Mouse (Mus musculus) heart, adult 2 months (tissue): ENCODE data around the gene Irak2.

ENCODE experiments used
- CTCF ChIP-seq: fragments of 200-600 bp; IDR thresholded peaks from 2 replicates; pipeline ENCODE4 v1.8.1; 2022; ENCODE audit warnings: antibody characterized with exemption, mild to moderate bottlenecking, moderate library complexity
- EP300 ChIP-seq: fragments of 200-500 bp; IDR thresholded peaks from 2 replicates; pipeline ENCODE4 v1.6.1; 2011; ENCODE audit warnings: low read depth, low read length, control low read depth; ENCODE audit not compliant: insufficient read depth
- POLR2A ChIP-seq: fragments of 200-500 bp; IDR thresholded peaks from 2 replicates; pipeline ENCODE4 v1.6.1; 2011; ENCODE audit warnings: mild to moderate bottlenecking, low read depth, low read length, control low read depth; ENCODE audit not compliant: insufficient read depth

GRCm38 (mm10) chr6:113656847-113657246 lies 18.6 kb downstream of the Irak2 start:
- no peak for TF ChIP-seq CTCF
- no peak for TF ChIP-seq POLR2A
- TF ChIP-seq EP300, result no peak
